Mouse (Mus musculus): ENCODE data around the gene Ccdc106.
A peak's percentile ranks its signal among the peaks of the same experiment; 100 is the strongest.
"Not testable (repeated sequence)": the region's sequence is repeated elsewhere in the genome, so short reads cannot be mapped to it uniquely, and the experiment has no call there.

Gene Ccdc106

DNA sequence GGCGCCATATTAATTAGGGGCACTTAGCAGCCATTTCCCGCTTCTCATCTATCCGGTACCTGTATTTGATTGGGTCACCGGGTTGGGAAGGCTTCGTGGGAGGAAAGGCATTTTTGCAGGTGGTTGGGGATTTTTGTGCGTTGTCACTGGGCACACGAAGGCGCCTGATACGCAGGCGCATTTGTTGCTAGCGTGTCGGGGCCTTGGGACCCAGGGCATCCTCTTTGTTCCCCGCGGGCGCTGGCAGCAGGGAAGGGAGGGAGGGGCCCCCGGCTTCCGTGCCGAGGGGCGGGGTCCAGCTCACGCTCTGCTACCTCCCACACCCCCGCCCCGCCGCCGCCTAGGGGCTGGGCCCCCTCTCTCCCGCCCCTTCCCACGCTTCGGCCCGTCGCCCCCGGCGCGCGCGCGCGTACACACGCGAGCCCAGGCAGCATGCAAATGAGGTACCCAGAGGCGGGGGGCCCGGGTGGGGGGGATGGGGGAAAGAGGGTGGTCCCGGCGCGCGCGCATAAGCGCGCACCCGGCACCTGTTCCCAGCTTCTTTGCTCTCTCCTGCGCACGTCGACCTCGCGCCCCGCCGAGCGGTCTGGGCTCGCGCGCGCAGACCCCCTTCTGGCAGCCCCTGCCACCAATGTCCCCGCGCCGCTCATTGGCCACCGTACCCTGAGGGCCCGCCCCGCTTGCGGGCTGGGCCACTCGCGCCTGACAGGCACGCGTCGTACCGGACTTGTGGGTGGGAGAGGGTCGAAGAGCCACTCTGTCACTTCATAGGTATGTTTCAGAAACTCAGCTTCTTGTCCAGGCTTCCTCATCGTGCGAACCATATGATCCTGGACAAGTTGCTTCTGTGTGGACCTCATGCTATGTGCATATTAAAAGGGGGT is 5.0 kb upstream of the Ccdc106 start, which contains the start of gene Gm44973:
Gm44973 (plus strand) TSS at position 379 of the 884 bp plus-strand sequence.
- peak; percentile 92 for DNase-seq (ENCODE audit: low spot score)

DNA sequence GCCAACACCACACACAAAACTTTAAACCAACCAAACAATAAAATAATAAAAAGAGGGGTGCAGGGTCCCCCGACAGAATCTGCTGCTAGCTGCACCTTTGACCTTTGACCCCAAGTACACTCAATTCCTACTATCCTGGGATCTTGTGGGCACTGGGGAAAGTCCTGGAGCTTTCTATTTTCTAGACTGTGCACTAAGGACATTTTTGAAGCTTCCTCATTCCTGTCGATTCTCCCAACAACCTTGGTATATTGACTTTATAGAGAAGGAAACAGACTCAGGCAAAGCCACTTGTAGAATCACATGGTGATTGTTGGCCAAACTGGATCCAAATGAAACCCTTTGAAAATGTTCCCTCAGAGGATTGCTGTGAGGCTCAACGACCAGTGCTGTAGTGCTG is 4.3 kb upstream of the Ccdc106 start:
- DNase-seq (ENCODE audit: low spot score), result peak; percentile 33

DNA sequence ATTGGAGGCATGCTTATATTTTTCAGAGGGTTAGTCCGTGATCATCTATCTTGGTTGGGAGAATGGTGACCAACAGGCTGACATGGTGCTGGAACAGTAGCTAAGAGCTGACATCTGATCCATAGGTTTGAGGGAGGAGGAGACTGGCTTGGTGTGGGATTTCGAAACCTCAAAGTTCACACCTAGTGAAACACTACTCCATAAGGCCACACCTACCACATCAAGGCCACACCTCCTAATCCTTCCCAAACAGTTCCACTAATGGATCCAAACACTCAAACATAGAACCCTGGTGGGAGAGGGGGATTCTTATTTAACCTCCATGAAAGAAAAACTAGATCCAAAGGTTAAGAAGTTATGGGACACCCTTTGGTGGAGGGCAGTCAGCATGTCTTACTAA is 3.4 kb upstream of the Ccdc106 start:
- no peak for DNase-seq (ENCODE audit: low spot score)

DNA sequence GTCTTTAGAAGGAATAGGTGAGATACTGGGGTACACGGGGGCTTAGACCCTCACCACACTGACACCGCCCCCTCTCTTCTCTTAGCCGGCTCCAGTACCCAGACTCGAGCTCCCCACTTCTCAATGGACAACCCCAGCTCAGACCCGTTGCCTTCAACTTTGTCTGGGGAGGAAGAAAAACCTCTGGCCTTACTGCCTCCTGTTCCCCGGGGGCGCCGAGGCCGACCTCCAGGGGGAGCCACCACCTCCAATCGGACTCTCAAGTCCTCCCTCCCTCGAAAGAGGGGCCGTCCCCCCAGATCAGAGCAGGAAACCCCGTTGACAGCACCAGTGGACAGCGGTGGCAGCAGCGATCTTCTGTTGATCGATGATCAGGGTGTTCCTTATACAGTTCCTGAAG is 3.0 kb upstream of the Ccdc106 start:
- DNase-seq (ENCODE audit: low spot score), result no peak

DNA sequence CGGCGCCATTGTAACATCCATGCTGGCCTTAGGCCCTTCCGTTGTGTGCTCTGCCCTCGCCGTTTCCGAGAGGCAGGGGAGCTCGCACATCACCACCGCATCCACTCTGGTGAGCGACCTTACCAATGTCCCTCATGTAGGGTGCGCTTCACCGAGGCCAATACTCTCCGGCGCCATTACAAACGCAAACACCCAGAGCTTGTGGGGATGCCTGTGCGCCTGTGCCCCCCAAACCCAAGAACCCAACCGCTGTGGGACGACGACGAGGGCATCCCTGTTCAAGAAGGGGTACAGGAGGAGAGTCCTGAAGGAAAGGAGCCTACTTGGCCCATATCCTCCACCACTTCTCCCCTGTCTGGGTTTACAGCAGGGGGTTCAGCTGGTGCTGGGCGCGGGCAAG is 2.4 kb upstream of the Ccdc106 start:
- no peak for DNase-seq (ENCODE audit: low spot score)

DNA sequence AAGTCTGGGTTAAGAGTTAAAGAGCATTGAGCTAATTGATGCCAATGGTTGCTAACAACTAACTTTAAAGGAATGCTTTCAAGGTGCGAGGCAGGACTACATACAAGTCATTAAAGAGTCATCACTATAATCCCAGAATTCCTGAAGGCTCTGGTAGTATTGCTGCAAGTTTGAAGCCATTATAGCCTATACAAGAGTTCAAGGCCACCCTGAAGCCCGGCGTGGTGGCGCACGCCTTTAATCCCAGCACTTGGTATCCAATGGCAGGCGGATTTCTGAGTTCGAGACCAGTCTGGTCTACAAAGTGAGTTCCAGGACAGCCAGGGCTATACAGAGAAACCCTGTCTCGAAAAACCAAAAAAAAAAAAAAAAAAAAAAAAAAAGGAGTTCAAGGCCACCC is 777 bp upstream of the Ccdc106 start:
- DNase-seq (ENCODE audit: low spot score), result not testable (repeated sequence)

DNA sequence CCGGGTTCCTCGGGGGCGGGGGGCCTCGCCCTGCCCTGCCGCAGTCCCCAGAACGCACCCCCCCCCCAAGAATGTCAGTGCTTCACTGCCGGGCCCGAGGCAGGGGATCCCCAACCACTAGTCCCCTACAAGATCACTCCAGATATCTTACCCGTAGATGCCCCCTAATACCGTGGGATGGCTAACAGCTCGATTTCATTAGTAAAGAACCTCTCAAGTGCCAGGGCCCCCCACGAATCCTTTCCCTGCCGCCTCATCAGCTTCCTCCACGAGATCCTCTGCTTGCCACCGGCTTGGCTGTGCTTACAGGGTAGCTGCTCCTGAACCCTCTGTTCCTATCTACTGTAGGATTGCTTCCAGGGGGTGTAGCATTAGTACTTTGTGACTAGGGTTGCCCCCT is 332 bp downstream of the Ccdc106 start:
- DNase-seq (ENCODE audit: low spot score), result peak; percentile 25

DNA sequence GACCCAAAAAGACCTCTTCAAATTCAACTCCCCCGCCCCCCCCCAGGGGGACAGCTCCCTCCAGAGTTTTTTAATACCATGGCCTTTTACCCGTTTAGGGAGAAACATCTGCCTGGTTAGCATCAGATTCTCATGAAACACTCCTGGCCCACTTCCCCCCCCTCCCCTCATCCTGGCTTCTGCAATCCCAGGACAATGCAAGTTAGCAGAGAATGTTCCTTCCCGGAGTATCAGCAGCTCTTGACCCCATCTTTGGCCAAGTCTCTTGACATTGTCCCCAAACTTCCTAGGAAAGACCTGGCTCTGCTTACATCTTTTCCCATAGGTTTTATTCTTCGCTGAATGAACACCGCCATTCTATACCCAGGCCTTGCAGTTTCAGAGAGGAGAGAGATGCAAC is 844 bp downstream of the Ccdc106 start:
- DNase-seq (ENCODE audit: low spot score), result peak; percentile 50

DNA sequence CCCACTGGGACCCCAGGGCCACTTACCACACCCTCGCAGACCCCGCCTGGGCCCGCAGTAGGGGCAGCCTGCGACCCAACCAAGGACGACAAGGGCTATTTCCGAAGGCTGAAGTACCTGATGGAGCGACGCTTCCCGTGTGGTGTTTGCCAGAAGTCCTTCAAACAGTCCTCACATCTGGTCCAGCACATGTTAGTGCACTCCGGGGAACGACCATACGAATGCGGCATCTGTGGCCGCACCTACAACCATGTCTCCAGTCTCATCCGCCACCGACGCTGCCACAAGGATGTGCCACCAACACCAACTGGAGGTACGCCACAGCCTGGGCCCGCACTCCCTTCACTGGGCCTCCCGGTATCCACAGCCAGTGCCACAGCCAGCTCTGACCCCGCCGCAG is 9.2 kb downstream of the Ccdc106 start:
- DNase-seq (ENCODE audit: low spot score), result no peak

DNA sequence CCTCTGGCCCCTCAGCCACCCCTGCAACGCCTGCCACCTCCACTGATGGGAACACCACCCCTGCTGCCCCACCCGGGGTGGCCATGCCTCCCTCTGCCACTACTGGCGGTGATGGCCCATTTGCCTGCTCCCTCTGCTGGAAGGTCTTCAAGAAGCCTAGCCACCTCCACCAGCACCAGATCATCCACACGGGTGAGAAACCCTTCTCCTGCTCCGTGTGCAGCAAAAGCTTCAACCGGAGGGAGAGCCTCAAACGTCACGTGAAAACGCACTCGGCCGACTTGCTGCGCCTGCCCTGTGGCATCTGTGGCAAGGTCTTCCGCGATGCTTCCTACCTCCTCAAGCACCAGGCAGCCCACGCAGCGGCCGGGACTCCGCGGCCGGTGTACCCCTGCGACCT is 9.6 kb downstream of the Ccdc106 start:
- no peak for DNase-seq (ENCODE audit: low spot score)

DNA sequence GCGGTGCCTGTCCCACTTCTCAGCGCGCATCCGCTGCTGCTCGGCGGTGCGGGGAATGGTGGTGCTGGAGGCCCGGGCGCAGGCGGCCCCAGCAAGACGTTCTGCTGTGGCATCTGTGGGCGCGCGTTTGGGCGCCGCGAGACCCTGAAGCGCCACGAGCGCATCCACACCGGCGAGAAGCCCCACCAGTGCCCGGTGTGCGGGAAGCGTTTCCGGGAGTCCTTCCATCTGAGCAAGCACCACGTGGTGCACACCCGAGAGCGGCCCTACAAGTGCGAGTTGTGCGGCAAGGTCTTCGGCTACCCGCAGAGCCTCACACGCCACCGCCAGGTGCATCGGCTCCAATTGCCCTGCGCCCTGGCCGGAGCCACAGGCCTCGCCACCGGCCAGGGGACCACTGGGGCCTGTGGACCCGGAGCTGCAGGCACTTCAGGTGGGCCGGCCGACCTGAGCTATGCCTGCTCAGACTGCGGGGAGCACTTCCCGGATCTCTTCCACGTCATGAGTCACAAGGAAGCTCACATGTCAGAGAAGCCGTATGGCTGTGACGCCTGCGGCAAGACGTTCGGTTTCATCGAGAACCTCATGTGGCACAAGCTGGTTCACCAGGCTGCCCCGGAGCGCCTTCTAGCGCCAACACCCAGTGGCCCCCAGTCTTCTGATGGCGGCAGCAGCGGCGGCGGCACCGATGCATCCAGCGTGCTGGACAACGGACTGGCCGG is 10.4 kb downstream of the Ccdc106 start:
- DNase-seq (ENCODE audit: low spot score), result no peak

DNA sequence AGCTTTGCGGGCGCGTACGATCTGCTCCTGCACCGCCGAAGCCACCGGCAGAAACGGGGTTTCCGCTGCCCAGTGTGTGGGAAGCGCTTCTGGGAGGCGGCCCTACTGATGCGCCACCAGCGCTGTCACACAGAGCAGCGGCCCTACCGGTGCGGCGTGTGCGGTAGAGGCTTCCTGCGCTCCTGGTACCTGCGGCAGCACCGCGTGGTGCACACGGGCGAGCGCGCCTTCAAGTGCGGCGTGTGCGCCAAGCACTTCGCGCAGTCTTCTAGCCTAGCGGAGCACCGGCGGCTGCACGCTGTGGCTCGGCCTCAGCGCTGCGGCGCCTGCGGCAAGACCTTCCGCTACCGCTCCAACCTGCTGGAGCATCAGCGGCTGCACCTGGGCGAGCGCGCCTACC is 11.1 kb downstream of the Ccdc106 start:
- DNase-seq (ENCODE audit: low spot score), result no peak

DNA sequence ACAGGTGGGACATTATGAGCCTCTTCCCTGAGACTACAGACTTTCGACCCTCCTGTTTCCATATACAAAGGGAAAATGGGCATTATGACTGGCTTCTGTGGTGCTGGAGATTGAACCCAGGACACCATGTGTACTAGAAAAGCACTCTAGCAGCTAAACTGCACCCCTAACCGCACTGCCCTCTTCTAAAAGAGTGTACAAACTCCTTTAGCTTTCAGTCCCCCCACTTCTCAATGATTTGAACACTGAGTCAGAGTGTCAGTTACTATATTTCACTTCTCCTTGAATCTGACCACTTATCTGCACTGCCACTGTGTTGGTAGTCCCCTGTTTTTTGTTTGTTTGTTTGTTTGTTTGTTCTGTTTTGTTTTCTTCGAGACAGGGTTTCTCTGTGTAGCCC is 13.5 kb downstream of the Ccdc106 start, which contains the start of gene 4632433K11Rik:
4632433K11Rik (plus strand) TSS at position 301 of the 400 bp plus-strand sequence.
- DNase-seq (ENCODE audit: low spot score), result no peak

DNA sequence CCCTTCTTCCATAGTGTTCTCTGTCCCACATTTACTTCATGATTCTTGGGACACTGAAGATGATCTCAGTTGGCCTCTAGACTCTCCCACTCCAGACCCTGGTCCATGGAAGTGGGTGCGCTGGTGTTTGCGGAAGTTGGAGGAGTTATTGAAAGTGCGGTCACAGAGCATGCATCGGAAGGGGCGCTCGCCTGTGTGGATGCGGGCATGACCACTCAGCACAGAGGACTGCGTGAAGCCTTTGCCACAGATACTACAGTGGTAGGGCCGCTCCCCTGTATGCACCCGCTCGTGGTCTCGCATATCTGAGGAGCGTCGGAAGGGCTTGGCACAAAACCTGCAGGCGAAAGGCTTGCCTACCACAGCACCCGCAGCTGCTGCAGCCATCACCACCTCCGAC is 15.3 kb downstream of the Ccdc106 start:
- no peak for DNase-seq (ENCODE audit: low spot score)

DNA sequence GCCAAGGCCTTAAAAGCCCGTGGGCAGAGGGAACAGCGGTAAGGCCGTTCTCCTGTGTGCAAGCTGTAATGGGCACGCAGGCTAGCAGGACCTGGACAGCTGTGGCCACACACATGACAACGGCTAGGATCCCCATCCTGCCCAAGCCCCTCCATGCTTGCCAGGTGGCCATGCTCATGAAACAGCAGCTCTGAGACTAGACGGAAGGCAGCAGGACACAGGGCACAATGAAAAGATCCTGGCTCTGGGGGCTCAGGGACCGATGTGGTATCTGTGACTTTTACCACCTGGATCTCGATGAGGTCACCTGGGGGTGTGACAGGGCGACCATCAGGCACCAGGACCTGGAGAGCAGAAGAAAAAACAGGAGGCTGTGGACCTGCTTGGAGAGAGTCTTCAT is 15.8 kb downstream of the Ccdc106 start:
- DNase-seq (ENCODE audit: low spot score), result no peak

DNA sequence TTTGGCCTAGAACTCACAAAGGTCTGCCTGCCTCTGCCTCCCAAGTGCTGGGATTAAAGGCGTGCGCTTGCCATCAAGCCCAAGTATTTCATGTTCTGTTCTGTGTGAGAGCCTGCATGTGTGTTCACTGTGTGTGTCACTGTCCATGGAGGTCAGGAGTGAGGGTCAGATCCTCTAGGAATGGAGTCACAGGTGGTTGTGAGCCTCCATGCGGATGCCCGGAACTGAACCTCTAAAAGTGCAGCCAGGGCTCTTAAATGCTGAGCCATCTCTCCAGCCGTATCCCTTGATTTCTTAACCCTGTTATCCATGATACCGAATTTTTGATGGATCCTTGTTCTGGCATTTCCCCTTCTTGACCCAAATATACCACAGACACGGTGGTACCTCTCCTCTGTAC is 16.7 kb downstream of the Ccdc106 start:
- no peak for DNase-seq (ENCODE audit: low spot score)

DNA sequence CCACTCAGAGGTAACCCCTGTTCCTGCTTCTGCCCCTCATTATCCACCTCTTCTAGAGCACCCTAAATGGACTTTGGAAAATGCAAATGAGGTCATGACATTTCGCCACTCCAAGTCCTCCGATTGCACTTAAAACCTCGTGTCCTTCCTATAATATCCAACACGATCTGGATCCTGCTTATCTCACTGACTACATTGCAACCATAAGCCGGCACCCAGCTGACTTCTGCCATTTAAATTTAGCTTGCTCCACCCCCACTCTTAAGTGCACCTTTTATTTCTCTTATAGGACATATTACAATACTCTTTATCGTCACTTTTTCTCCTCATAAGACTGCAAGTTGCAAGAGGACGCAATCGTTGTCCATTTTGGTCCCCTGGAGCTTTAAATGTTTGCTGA is 17.1 kb downstream of the Ccdc106 start:
- no peak for DNase-seq (ENCODE audit: low spot score)

DNA sequence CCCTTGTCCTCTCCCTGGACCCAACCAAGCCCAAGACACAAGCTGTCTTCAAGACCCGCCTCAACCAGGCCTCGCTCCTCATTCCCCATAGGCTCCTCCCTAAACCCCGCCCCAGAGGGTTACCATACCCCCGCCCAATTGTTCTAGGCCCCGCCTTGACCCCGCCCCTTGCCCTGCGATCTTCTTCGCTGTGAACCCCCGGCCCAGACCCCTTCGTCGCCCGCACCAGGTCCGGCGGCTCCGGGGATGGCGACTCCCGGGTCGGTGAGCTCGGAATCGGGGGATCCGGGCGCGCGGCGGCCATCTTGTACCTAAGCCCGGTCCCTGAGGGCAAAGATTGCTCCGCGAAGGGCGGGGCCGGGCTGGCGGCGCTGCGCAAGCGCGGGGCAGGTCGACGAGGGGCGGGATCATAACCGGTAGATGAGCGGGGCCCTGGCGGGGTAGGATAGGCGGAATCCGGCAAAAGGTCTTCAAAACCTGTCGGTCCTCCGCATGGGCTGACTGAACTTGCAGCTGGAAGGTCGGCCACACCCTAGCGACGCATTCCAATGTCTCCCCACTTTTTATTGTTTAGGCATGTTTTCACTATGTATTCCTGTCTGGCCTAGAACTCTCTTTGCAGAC is 17.9 kb downstream of the Ccdc106 start, which contains the start of gene Zfp784:
Zfp784 (minus strand) TSS at position 338 of the 624 bp plus-strand sequence.
- DNase-seq (ENCODE audit: low spot score), result peak; percentile 88

DNA sequence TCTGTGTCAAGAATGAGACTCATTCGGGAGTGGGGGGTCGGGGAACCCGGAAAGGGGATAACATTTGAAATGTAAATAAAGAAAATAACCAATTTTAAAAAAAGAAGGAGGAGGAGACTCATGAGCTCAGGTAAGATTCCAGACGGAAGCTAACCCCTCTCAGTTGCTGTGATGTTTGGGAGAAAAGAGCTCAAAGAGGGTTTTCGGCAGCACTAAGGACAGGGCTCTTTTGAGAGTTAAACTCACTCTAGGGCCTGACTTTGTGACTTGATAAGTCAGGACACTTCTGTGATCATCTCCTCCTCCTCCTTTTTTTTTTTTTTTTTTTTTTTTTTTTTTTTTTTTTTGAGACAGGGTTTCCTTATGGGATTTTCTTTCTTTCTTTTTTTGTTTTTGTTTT is 18.6 kb downstream of the Ccdc106 start:
- DNase-seq (ENCODE audit: low spot score), result peak; percentile 39

DNA sequence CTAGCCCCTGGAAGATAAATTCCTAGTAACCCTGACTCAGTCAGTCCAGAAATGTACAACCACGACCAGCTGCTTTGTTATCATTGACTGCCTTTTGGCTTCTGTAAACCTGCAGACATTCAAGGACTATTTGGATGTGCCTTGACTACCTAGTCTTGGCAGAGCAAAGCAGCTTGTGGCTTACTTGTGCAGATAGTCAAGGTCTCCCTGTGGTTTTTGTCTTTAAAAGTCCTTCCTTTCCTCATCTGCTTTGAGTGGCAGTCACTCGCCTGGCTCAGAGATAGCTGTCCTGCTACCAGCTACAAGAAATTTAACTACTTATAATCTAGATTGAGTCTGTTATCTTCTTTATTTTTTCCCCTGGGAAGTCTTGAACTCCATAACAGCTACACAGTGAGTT is 24.6 kb downstream of the Ccdc106 start:
- DNase-seq (ENCODE audit: low spot score), result no peak

DNA sequence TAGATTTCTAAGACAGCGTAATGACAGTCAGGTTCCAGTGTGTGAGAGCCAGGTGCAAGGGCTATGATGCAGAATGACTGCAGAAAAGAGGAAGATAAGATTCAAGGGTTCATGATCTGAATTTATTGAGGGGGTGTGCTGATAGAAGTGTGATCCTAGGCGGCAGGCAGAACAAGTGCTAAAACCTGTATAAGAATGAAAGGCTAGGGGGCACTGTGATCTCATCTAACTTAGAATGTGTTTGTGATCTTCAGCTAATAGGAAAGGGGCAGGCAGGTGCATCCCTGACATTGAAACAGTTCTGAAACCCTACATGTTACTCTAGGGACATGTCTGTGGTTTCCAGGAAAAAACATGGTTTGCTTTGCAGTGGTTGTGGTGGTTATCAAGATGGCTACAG is 25.8 kb downstream of the Ccdc106 start:
- no peak for DNase-seq (ENCODE audit: low spot score)

DNA sequence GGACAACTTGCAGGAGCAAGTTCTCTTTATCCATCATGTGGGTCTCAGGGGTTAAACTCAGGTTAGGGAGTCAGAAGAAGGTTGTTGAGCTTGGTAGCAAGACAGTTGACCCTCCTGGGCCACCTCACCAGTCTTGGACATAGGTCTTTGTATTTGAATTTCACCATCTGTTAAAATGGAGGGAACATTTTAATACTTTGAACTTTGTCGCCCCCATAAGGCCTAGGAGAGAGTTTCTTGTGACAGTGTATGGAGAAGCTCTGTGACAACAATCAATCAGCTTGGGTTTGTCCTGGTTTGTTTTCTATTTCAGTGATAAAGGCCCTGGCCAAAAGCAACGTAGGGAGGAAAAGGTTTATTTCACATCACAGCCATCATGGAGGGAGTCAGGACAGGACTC is 27.0 kb downstream of the Ccdc106 start:
- DNase-seq (ENCODE audit: low spot score), result peak; percentile 63

All from adipocyte (in vitro differentiated cells).